Mouse (Mus musculus): ENCODE data around the gene Olfr638. TPM values are rescaled to one million over a fixed set of nuclear protein-coding genes. Genes with fewer than 3 reads are reported as not detected.
"Not testable (repeated sequence)": the region's sequence is repeated elsewhere in the genome, so short reads cannot be mapped to it uniquely, and the experiment has no call there.

Gene Olfr638
- not detected in 2 replicates for polyA plus RNA-seq (2015; fragmentation: Nextera tagmentation; extraction: Ambion mirVana)

DNA sequence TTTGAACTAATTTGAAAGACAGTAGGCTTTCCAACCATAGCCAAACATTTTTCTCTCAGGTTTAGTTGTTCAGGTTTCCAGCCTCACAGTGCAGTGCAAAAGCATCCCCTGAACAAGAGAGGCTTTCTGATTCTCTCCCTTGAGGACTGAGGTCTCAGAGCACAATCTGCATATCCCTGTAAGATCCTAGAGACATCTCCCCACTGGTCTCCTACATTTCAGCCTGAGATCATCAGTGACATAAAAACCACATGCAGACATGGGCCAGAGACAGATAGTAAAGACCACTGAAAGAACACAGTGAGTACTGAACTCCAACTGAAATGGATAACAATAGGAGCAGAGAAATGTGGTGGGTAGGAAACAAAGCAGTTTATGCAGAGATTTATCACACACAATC, at the start of gene Olfr638:
Olfr638 (plus strand) TSS at position 301 of the 400 bp plus-strand sequence.
- no peak for ATAC-seq
- Histone ChIP-seq H3K36me3 (ENCODE audit: control insufficient read depth, insufficient read depth) (no peaks in the 10 kb centered on the region), H3K4me3 (replicated peaks; ENCODE audit: low read length) (no peak within 1 kb of the TSS), H3K9ac (replicated peaks; ENCODE audit: low read depth, low read length) (no peak within 1 kb of the TSS), H3K9me3 (ENCODE audit: control insufficient read depth, low read length) (no peaks in the 10 kb centered on the region), H3K27ac (ENCODE audit: low read length) (no peak within 1 kb of the TSS), H3K4me1 (replicated peaks; ENCODE audit: control insufficient read depth, insufficient read depth, low read length) (no peaks in the 10 kb centered on the region), H3K27me3 (replicated peaks; ENCODE audit: control insufficient read depth, insufficient read depth, low read length) (no peaks in the 10 kb centered on the region), H3K4me2 (ENCODE audit: low read length) (no peak within 1 kb of the TSS)

DNA sequence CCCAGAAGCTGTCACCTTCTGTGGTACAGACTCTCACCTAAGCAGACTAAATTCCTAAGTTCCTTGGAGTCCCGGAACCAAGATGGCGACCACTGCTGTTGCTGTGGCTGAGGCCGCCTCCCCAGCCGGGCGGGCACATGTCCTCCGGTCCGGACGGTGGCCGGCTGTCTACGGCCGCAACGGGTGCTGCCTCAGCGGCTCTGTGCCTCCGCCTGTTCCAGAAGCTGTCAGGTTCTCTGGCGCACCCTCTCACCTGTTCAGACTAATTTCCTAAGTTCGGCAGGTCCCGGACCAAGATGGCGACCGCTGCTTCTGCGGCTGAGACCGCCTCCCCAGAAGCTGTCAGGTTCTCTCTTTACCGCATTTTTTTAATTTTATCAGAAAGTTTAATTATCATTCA, 31.7 kb upstream of the Olfr638 start:
- not testable (repeated sequence) for H3K4me3 ChIP-seq (replicated peaks; ENCODE audit: low read length); ATAC-seq; H3K9ac ChIP-seq (replicated peaks; ENCODE audit: low read depth, low read length); H3K4me1 ChIP-seq (replicated peaks; ENCODE audit: control insufficient read depth, insufficient read depth, low read length); H3K36me3 ChIP-seq (ENCODE audit: control insufficient read depth, insufficient read depth); H3K4me2 ChIP-seq (ENCODE audit: low read length); H3K27ac ChIP-seq (ENCODE audit: low read length); H3K27me3 ChIP-seq (replicated peaks; ENCODE audit: control insufficient read depth, insufficient read depth, low read length); H3K9me3 ChIP-seq (ENCODE audit: control insufficient read depth, low read length)
- WGBS = 95% methylated on average over 22 of the region's 22 CpGs

DNA sequence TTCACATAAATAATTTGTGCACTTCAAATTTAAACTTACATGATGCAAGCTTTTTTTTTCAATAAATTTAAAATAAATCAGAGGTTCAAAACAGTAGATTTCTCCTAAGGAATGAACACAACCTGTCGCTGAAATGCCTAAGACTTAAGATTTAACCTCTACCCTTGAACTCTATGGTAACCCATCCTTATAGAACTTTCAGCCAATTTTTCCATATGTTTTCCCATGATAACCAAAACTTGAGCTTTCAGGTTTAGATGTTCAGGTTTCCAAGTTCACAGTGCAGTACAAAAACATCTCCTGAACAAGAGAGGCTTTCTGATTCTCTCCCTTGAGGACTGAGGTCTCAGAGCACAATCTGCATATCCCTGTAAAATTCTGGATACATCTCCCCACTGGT, 27.7 kb upstream of the Olfr638 start, which contains the start of gene Olfr635:
Olfr635 (plus strand) TSS at position 301 of the 400 bp plus-strand sequence.
- H3K4me1 ChIP-seq (replicated peaks; ENCODE audit: control insufficient read depth, insufficient read depth, low read length) = no peaks in the 10 kb centered on the region
- no peak within 1 kb of the TSS for H3K4me2 ChIP-seq (ENCODE audit: low read length)
- no peaks in the 10 kb centered on the region for H3K36me3 ChIP-seq (ENCODE audit: control insufficient read depth, insufficient read depth)
- no peak within 1 kb of the TSS for H3K9ac ChIP-seq (replicated peaks; ENCODE audit: low read depth, low read length)
- ATAC-seq = no peak
- H3K27ac ChIP-seq (ENCODE audit: low read length) = no peak within 1 kb of the TSS
- WGBS = 79% methylated on average over 1 of the region's 1 CpGs
- no peaks in the 10 kb centered on the region for H3K9me3 ChIP-seq (ENCODE audit: control insufficient read depth, low read length)
- H3K27me3 ChIP-seq (replicated peaks; ENCODE audit: control insufficient read depth, insufficient read depth, low read length) = no peaks in the 10 kb centered on the region
- H3K4me3 ChIP-seq (replicated peaks; ENCODE audit: low read length) = no peak within 1 kb of the TSS

DNA sequence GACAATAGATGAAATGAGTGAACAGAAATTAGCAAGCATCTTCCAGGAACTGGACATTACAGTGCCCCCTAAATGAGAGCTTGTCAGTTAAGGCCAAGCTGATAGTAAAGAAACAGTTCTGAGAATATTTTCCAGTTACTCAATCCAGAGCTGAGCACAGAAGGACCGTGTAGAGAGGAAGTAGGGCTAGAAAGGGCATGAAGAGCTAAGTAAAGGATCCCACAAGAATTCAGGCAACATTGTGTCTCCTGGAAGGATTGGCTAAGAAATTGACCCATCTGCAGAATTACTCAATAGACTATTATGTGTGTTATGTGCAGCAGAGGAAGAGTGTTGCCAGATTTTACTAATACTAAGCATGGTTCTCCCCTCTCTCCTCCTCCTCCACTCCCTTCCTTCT, 26.8 kb upstream of the Olfr638 start:
- Histone ChIP-seq H3K27me3 (replicated peaks; ENCODE audit: control insufficient read depth, insufficient read depth, low read length) (no peaks in the 10 kb centered on the region), H3K36me3 (ENCODE audit: control insufficient read depth, insufficient read depth) (no peaks in the 10 kb centered on the region), H3K9me3 (ENCODE audit: control insufficient read depth, low read length) (0 out of 2 replicates have a peak, but pooled peaks cover 3% of the 10 kb centered on the region), H3K27ac (ENCODE audit: low read length) (no peak overlapping the region), H3K4me1 (replicated peaks; ENCODE audit: control insufficient read depth, insufficient read depth, low read length) (no peaks in the 10 kb centered on the region), H3K4me3 (replicated peaks; ENCODE audit: low read length) (no peak overlapping the region), H3K9ac (replicated peaks; ENCODE audit: low read depth, low read length) (no peak overlapping the region), H3K4me2 (ENCODE audit: low read length) (no peak overlapping the region)
- no peak for ATAC-seq
- 71% methylated on average over 1 of the region's 1 CpGs for WGBS

DNA sequence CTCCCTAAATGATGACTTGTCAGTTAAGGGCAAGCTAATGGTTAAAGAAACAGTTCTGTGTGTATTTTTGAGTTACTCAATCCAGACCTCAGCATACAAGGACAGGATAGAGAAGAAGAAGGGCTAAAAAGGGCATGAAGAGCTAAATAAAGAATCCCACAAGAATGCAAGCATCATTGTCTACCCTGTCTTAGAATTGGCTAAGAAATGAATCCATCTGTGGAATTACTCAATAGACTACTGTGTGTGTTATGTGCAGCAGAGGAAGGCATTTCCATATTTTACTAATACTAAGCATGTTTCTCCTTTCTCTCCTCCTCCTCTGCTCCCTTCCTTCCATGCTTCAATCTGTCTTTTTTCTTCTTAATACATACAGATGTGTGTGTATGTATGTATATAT, 578 bp downstream of the Olfr638 start:
- Histone ChIP-seq H3K27ac (ENCODE audit: low read length) (no peak overlapping the region), H3K36me3 (ENCODE audit: control insufficient read depth, insufficient read depth) (no peaks in the 10 kb centered on the region), H3K9me3 (ENCODE audit: control insufficient read depth, low read length) (no peaks in the 10 kb centered on the region), H3K9ac (replicated peaks; ENCODE audit: low read depth, low read length) (no peak overlapping the region), H3K27me3 (replicated peaks; ENCODE audit: control insufficient read depth, insufficient read depth, low read length) (no peaks in the 10 kb centered on the region), H3K4me1 (replicated peaks; ENCODE audit: control insufficient read depth, insufficient read depth, low read length) (no peaks in the 10 kb centered on the region), H3K4me3 (replicated peaks; ENCODE audit: low read length) (no peak overlapping the region), H3K4me2 (ENCODE audit: low read length) (no peak overlapping the region)
- ATAC-seq = no peak

DNA sequence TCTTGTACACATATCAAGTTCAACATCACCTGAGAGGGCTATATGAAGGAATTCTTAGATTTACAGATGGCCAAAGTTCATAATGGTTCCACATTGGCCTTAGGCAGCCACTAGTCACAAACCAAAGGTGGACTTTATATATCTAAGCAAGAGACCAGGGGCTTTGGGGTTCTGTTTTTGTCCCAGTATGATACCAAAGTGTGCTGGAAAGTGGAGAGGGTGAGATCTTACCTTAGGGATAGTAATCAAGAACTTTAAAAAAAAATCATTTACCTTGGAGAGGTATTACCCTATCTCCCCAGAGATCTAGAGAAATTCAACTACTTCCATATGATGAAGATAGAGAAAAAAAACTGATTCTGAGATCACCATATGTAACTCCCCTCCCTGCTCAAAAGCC, 18.7 kb downstream of the Olfr638 start, which contains the start of gene Olfr639:
Olfr639 (minus strand) TSS at position 101 of the 400 bp plus-strand sequence.
- Histone ChIP-seq H3K4me2 (ENCODE audit: low read length) (no peak within 1 kb of the TSS), H3K9me3 (ENCODE audit: control insufficient read depth, low read length) (no peaks in the 10 kb centered on the region), H3K27me3 (replicated peaks; ENCODE audit: control insufficient read depth, insufficient read depth, low read length) (no peaks in the 10 kb centered on the region), H3K9ac (replicated peaks; ENCODE audit: low read depth, low read length) (no peak within 1 kb of the TSS), H3K4me3 (replicated peaks; ENCODE audit: low read length) (no peak within 1 kb of the TSS), H3K36me3 (ENCODE audit: control insufficient read depth, insufficient read depth) (no peaks in the 10 kb centered on the region), H3K27ac (ENCODE audit: low read length) (no peak within 1 kb of the TSS), H3K4me1 (replicated peaks; ENCODE audit: control insufficient read depth, insufficient read depth, low read length) (no peaks in the 10 kb centered on the region)
- ATAC-seq = no peak

DNA sequence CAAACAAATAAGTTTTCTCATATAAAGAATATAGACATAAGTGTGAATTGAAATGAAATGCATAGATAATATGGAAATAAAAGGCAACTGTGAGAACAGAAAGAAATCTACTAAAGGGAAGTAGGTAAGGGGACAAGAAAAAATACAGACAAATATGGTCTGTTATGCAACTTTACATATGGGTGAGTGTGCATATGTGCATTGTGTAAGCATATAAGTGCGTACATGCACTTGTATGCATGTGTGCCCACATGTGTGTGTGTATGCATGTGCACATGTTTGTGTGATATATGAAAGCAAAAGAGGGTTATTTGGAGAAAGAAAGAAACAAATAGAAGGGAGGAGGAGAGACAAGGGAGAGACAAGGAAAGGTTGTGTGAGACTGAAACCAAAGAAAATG, 20.4 kb downstream of the Olfr638 start:
- Histone ChIP-seq H3K4me2 (ENCODE audit: low read length) (no peak overlapping the region), H3K4me3 (replicated peaks; ENCODE audit: low read length) (no peak overlapping the region), H3K27me3 (replicated peaks; ENCODE audit: control insufficient read depth, insufficient read depth, low read length) (no peaks in the 10 kb centered on the region), H3K9ac (replicated peaks; ENCODE audit: low read depth, low read length) (no peak overlapping the region), H3K9me3 (ENCODE audit: control insufficient read depth, low read length) (no peaks in the 10 kb centered on the region), H3K36me3 (ENCODE audit: control insufficient read depth, insufficient read depth) (no peaks in the 10 kb centered on the region), H3K4me1 (replicated peaks; ENCODE audit: control insufficient read depth, insufficient read depth, low read length) (no peaks in the 10 kb centered on the region), H3K27ac (ENCODE audit: low read length) (no peak overlapping the region)
- WGBS = 71% methylated on average over 1 of the region's 1 CpGs
- no peak for ATAC-seq

DNA sequence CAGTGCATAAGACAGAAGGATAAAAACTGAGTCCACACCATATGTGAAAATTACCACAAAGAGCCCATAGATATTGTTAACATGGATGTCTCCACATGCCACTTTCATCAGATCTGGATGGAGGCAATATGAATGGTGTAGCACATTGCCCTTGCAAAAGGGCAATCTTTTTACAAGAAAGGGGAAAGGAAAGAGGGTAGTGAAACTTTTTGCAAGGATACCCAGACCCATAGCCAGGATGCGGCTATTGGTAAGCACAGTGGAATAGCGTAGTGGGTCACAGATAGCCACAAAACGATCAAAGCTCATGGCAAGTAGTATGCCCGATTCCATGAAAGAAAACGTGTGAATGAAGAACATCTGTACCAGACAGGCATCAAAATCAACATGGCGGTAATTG, 23.1 kb downstream of the Olfr638 start:
- Histone ChIP-seq H3K9ac (replicated peaks; ENCODE audit: low read depth, low read length) (no peak overlapping the region), H3K4me2 (ENCODE audit: low read length) (no peak overlapping the region), H3K27ac (ENCODE audit: low read length) (no peak overlapping the region), H3K36me3 (ENCODE audit: control insufficient read depth, insufficient read depth) (no peaks in the 10 kb centered on the region), H3K9me3 (ENCODE audit: control insufficient read depth, low read length) (no peaks in the 10 kb centered on the region), H3K4me3 (replicated peaks; ENCODE audit: low read length) (no peak overlapping the region), H3K4me1 (replicated peaks; ENCODE audit: control insufficient read depth, insufficient read depth, low read length) (no peaks in the 10 kb centered on the region), H3K27me3 (replicated peaks; ENCODE audit: control insufficient read depth, insufficient read depth, low read length) (no peaks in the 10 kb centered on the region)
- WGBS = 93% methylated on average over 6 of the region's 6 CpGs
- ATAC-seq = no peak

DNA sequence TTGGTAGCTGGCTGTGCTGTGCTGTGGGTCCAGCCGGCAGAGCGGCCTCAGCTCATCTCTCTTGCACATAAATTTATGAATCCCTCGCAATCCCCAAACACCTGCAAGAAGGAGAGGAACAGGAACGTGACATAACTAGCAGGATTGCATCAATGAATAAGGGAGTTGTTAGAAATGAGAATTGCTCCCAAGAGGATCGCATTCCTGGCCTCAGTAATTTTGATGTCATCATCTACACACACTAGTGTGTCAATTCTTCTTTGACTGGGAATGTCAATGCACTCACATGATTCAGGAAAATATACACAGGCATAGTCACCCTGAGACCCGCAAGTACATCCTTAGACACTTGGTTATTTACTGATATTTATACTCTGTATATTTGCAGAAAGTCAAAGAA, 26.9 kb downstream of the Olfr638 start, which contains the start of gene Olfr640:
Olfr640 (minus strand) TSS at position 101 of the 400 bp plus-strand sequence.
- ATAC-seq = no peak

DNA sequence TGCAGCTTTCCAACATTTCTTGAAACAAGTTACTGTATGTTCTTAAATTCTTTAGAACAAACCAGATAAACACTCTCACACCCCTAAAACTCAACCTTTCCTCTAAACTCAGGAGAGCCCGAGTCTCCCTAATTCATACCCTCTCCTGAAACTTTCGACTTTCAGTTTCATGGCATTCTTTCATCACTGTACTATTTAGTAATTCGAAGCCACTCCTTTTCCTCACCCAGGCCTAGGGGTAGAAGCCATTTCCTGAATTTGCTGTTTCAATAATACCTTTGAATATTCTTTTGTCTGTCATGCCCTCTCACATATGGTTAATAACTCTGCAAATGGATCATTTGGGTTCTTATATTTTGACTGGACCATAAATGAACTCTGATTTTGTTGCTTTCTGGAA, 28.4 kb downstream of the Olfr638 start:
- H3K4me3 ChIP-seq (replicated peaks; ENCODE audit: low read length) = no peak overlapping the region
- no peaks in the 10 kb centered on the region for H3K27me3 ChIP-seq (replicated peaks; ENCODE audit: control insufficient read depth, insufficient read depth, low read length)
- ATAC-seq = no peak
- H3K9me3 ChIP-seq (ENCODE audit: control insufficient read depth, low read length) = no peaks in the 10 kb centered on the region
- no peak overlapping the region for H3K9ac ChIP-seq (replicated peaks; ENCODE audit: low read depth, low read length)
- H3K36me3 ChIP-seq (ENCODE audit: control insufficient read depth, insufficient read depth) = no peaks in the 10 kb centered on the region
- H3K4me1 ChIP-seq (replicated peaks; ENCODE audit: control insufficient read depth, insufficient read depth, low read length) = no peaks in the 10 kb centered on the region
- 84% methylated on average over 3 of the region's 3 CpGs for WGBS
- no peak overlapping the region for H3K27ac ChIP-seq (ENCODE audit: low read length)
- H3K4me2 ChIP-seq (ENCODE audit: low read length) = no peak overlapping the region

More for the DNA sequence above, 26.9 kb downstream of the Olfr638 start, which contains the start of gene Olfr640:
- Histone ChIP-seq H3K9ac (replicated peaks; ENCODE audit: low read depth, low read length) (no peak within 1 kb of the TSS), H3K36me3 (ENCODE audit: control insufficient read depth, insufficient read depth) (no peaks in the 10 kb centered on the region), H3K4me3 (replicated peaks; ENCODE audit: low read length) (no peak within 1 kb of the TSS), H3K4me1 (replicated peaks; ENCODE audit: control insufficient read depth, insufficient read depth, low read length) (no peaks in the 10 kb centered on the region), H3K27ac (ENCODE audit: low read length) (no peak within 1 kb of the TSS), H3K4me2 (ENCODE audit: low read length) (no peak within 1 kb of the TSS), H3K9me3 (ENCODE audit: control insufficient read depth, low read length) (no peaks in the 10 kb centered on the region), H3K27me3 (replicated peaks; ENCODE audit: control insufficient read depth, insufficient read depth, low read length) (no peaks in the 10 kb centered on the region)
- 85% methylated on average over 6 of the region's 6 CpGs for WGBS

Measured in forebrain, embryonic 16.5 days (tissue).